Mouse (Mus musculus) CH12.LX (cell line): ENCODE measurements around the gene Cmtm4.

Experiments
- CTCF ChIP-seq, 2 experiments: IDR thresholded peaks in 1 of 2; conservative IDR thresholded peaks in 1 of 2; 2 replicates each; pipeline ENCODE4 v1.5.1; 2011 to 2012; ENCODE audit warnings: low read depth in 2 of 2, low read length in 2 of 2, improper control_type of control experiment in 1 of 2, inconsistent platforms in 1 of 2, mild to moderate bottlenecking in 1 of 2, moderate library complexity in 1 of 2
- ELF1 ChIP-seq: IDR thresholded peaks from 2 replicates; pipeline ENCODE4 v1.6.1; 2014; ENCODE audit warnings: low read depth, mild to moderate bottlenecking, inconsistent platforms, low read length, improper control_type of control experiment
- EP300 ChIP-seq: IDR thresholded peaks from 2 replicates; pipeline ENCODE4 v1.6.1; 2011; ENCODE audit warnings: low read length, improper control_type of control experiment
- IRF4 ChIP-seq: IDR thresholded peaks from 2 replicates; pipeline ENCODE4 v1.6.1; 2014; ENCODE audit warnings: low read depth, mild to moderate bottlenecking, inconsistent platforms, low read length, improper control_type of control experiment
- MAZ ChIP-seq: IDR thresholded peaks from 2 replicates; pipeline ENCODE4 v1.6.1; 2012; ENCODE audit warnings: low read depth, mild to moderate bottlenecking, inconsistent platforms, low read length, improper control_type of control experiment, moderate library complexity
- NELFE ChIP-seq: IDR thresholded peaks from 2 replicates; pipeline ENCODE4 v1.6.1; 2011; ENCODE audit warnings: low read depth, low read length, improper control_type of control experiment
- POLR2A ChIP-seq: IDR thresholded peaks from 2 replicates; pipeline ENCODE4 v1.6.1; 2011; ENCODE audit warnings: low read depth, mild to moderate bottlenecking, improper control_type of control experiment, low read length
- RCOR1 ChIP-seq: conservative IDR thresholded peaks from 2 replicates; pipeline ENCODE4 v1.6.1; 2012; ENCODE audit warnings: low read depth, mild to moderate bottlenecking, inconsistent platforms, low read length, improper control_type of control experiment
- SMC3 ChIP-seq: IDR thresholded peaks from 2 replicates; pipeline ENCODE4 v1.6.1; 2011; ENCODE audit warnings: low read depth, low read length, improper control_type of control experiment
- TBP ChIP-seq: conservative IDR thresholded peaks from 2 replicates; pipeline ENCODE4 v1.6.1; 2011; ENCODE audit warnings: low read depth, low read length, improper control_type of control experiment
- TCF12 ChIP-seq: IDR thresholded peaks from 2 replicates; pipeline ENCODE4 v1.6.1; 2014; ENCODE audit warnings: low read depth, mild to moderate bottlenecking, inconsistent platforms, low read length, improper control_type of control experiment
- UBTF ChIP-seq: IDR thresholded peaks from 2 replicates; pipeline ENCODE4 v1.6.1; 2012; ENCODE audit warnings: low read depth, mild to moderate bottlenecking, inconsistent platforms, low read length, improper control_type of control experiment, moderate library complexity

DNA sequence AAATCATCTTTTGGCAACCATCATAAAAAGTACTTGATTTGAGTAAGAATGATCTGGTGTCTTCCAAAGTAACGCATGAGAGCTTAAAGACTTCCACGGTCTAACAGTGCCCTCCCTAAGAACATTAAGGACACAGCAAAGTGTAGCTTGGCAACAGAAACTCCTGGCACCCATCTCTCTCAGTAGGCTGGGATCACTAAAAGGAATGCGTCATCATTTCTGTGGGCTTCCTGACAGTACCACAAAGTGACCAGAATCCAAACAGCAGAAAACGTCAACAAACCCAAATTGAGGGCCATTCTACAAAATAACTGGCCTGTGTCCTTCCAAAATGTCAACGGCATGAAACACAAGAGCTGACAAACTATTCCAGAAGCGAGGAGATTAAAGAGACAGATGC, 25.5 kb downstream of the Cmtm4 start:
- TF ChIP-seq IRF4 (no peak), NELFE (no peak), TBP (no peak), ELF1 (no peak), SMC3 (no peak), POLR2A (no peak), CTCF (conservative IDR thresholded peaks at IDR 0.05 in 1 of 2, IDR thresholded peaks at IDR 0.05 in 1 of 2; ENCODE audit: low read depth in 2 of 2, low read length in 2 of 2) (no peak), UBTF (no peak), RCOR1 (no peak), EP300 (no peak), TCF12 (no peak), MAZ (no peak)
